Comparison of ENCODE assay signal across 26 mouse cellular contexts in the genomic region with DNA sequence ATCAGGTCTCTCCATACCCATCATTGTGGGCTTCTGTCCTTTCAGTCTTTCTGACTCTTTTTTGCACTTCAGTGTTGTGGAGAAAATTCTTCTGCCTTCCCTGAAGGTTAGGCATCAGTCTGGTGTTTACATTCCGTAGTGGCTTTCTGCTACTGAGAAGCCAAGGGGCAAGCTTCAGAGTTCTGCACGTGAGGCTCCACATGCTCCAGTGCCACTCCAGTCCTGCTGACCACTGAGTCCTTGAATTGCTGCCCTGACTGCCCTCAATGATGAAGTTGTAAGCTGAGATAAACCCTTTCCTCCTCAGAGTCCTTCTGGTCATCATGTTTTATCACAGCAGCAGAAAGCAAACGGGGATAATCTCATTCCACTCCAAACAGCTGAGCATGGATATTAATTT. TPM values are rescaled to one million over a fixed set of nuclear protein-coding genes. Genes with fewer than 3 reads are reported as not detected.
DNase-seq lines count a peak whose midpoint lies in the region; ATAC-seq lines count a peak whose summit lies in the region.
"Had no signal": no experiment of that assay in that cellular context is flagged by ENCODE, and none has a peak within 500 bp of the region (broad histone marks: within the 10 kb centered on the region; RNA-seq: fewer than 3 reads in every experiment).

No protein-coding gene starts in this region.

- no peak for ATAC-seq in kidney, embryonic 16.5 days (ENCODE audit: low FRiP score, low TSS enrichment)
- ATAC-seq: forebrain, embryonic 14.5 days; hindbrain, postnatal 0 days; intestine, embryonic 16.5 days; liver, postnatal 0 days; lung, postnatal 0 days; Patski had no signal

- H3K4me3 ChIP-seq in kidney, embryonic 16.5 days (ENCODE audit: low read length) = no peak overlapping the region
- H3K4me3 ChIP-seq: layer of hippocampus, adult 2 months; limb, embryonic 10.5 days; midbrain, embryonic 12.5 days; neural tube, embryonic 15.5 days had no signal

- 39% methylated on average over 3 of the region's 3 CpGs for WGBS in kidney, embryonic 16.5 days

- no peak overlapping the region for H3K4me2 ChIP-seq in kidney, embryonic 16.5 days (replicated peaks; ENCODE audit: low read depth, low read length)
- H3K4me2 ChIP-seq: heart, embryonic 11.5 days; midbrain, embryonic 12.5 days; neural tube, embryonic 15.5 days had no signal

- H3K9ac ChIP-seq in kidney, embryonic 16.5 days (replicated peaks; ENCODE audit: low read length) = no peak overlapping the region
- H3K9ac ChIP-seq: liver, postnatal 0 days; midbrain, embryonic 12.5 days; neural tube, embryonic 15.5 days had no signal

- no peaks in the 10 kb centered on the region for H3K9me3 ChIP-seq in kidney, embryonic 16.5 days (ENCODE audit: low read length)
- H3K9me3 ChIP-seq: G1E; limb, embryonic 10.5 days; midbrain, embryonic 12.5 days; neural tube, embryonic 15.5 days had no signal

- no peak overlapping the region for H3K27ac ChIP-seq in kidney, embryonic 16.5 days (ENCODE audit: low read length)
- H3K27ac ChIP-seq: hindbrain, postnatal 0 days; layer of hippocampus, adult 2 months; limb, embryonic 10.5 days; midbrain, embryonic 12.5 days; neural tube, embryonic 15.5 days; stomach, postnatal 0 days had no signal

- H3K27me3 ChIP-seq in kidney, embryonic 16.5 days (ENCODE audit: insufficient read depth, low read length) = no peaks in the 10 kb centered on the region
- H3K27me3 ChIP-seq: CH12.LX; midbrain, embryonic 12.5 days; neural tube, embryonic 15.5 days; Patski had no signal

- DNase-seq in kidney, adult 8-10 months = peak; percentile 30 to 38
- peak; percentile 58 for DNase-seq in adrenal gland, adult 8-10 months
- peak; percentile 64 to 69 for DNase-seq in adrenal gland, postnatal 36 days
- peak; percentile 31 for DNase-seq in yolk sac, embryonic 10.5 days (ENCODE audit: low spot score)
- DNase-seq in cerebellum, adult 11-12 months = no peak
- DNase-seq in embryo, embryonic 9.5 days (ENCODE audit: extremely low spot score) = no peak
- DNase-seq: B cell, adult 2 months; cerebellum, adult 8-10 months; cerebellum, postnatal 36 days; embryo, embryonic 11 days; heart, adult 11 months; liver, postnatal 0 days had no signal

- no peaks in the 10 kb centered on the region for H3K36me3 ChIP-seq in kidney, embryonic 16.5 days (ENCODE audit: insufficient read depth, low read length)
- H3K36me3 ChIP-seq: G1E; limb, embryonic 10.5 days; midbrain, embryonic 12.5 days; neural tube, embryonic 15.5 days had no signal

- H3K4me1 ChIP-seq in kidney, embryonic 16.5 days (ENCODE audit: insufficient read depth, low read length) = no peaks in the 10 kb centered on the region
- H3K4me1 ChIP-seq: limb, embryonic 10.5 days; midbrain, embryonic 12.5 days; neural tube, embryonic 15.5 days had no signal

RNA-seq across cellular contexts. Expression of a gene that starts 24.4 kb away (rescaled TPM):
- polyA plus RNA-seq in kidney, embryonic 16.5 days (2015; fragmentation: Nextera tagmentation; extraction: Ambion mirVana) = 8.5 and 14.5 TPM in 2 replicates
- 10 to 100 TPM; 38.7 to 47.8 (median 43.5) TPM for total RNA-seq in adrenal gland, adult 8-10 months (2022)
- total RNA-seq in adrenal gland, postnatal 36 days (2021) = 10 to 100 TPM; 37.1 to 37.6 TPM

RNA-seq across cellular contexts. Expression of a gene that starts 28.9 kb away (rescaled TPM):
- polyA plus RNA-seq in kidney, embryonic 16.5 days (2015; fragmentation: Nextera tagmentation; extraction: Ambion mirVana) = 11.4 and 12.3 TPM in 2 replicates
- 10 to 100 TPM; 76.1 to 96.7 (median 85.5) TPM for total RNA-seq in adrenal gland, adult 8-10 months (2022)
- total RNA-seq in adrenal gland, postnatal 36 days (2021) = 10 to 100 TPM; 75.6 to 93.1 TPM

Comparison
In these comparisons a context has a peak if more than half of its experiments do, and no peak if none do; other contexts are left out.
1. DNase-seq: peak in kidney, adult 8-10 months (2 of 2), adrenal gland, adult 8-10 months (single experiment), adrenal gland, postnatal 36 days (2 of 2) and yolk sac, embryonic 10.5 days (single experiment); none in cerebellum, adult 11-12 months (single experiment) and embryo, embryonic 9.5 days (single experiment).